ENCODE assay signal across 24 mouse cellular contexts in the genomic region with DNA sequence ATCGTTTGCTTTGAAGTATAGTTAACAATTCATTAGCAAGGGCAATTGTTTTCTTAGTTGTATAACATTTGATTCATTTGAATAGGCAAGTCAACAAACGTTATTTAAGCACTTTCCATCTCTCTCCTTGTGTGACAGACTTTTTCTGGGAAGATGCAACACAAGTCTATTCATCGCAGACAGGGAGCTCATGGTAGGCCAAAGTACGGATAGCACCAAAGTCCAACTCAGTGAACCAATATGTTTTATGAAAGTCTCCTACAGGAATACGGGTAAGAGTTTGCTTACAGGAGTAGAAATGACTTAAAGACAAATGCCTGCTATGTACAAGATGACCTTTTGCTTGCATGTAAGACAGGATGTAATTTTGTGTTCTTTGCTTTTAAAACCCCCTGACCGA.
A peak's percentile ranks its signal among the peaks of the same experiment; 100 is the strongest.
DNase-seq lines count a peak whose midpoint lies in the region; ATAC-seq lines count a peak whose summit lies in the region.
"Had no signal": no experiment of that assay in that cellular context is flagged by ENCODE, and none has a peak within 500 bp of the region (broad histone marks: within the 10 kb centered on the region; RNA-seq: fewer than 3 reads in every experiment).

No protein-coding gene starts in this region.

- no peak overlapping the region for H3K27ac ChIP-seq in kidney, embryonic 15.5 days
- H3K27ac ChIP-seq: embryonic facial prominence, embryonic 10.5 days; embryonic facial prominence, embryonic 12.5 days; forebrain, embryonic 13.5 days had no signal

- no peaks in the 10 kb centered on the region for H3K36me3 ChIP-seq in kidney, embryonic 15.5 days
- H3K36me3 ChIP-seq: embryonic facial prominence, embryonic 10.5 days; embryonic facial prominence, embryonic 12.5 days; G1E had no signal

- ATAC-seq in kidney, embryonic 15.5 days (replicated peaks; ENCODE audit: low FRiP score): no peak
- ATAC-seq: activated CD4-positive, CD25-positive, alpha-beta regulatory T cell, adult 4 months; CD4-positive, CD25-positive, alpha-beta regulatory T cell, adult 4 months; forebrain, embryonic 13.5 days; Patski had no signal

- WGBS in kidney, embryonic 15.5 days: 79% methylated on average over 6 of the region's 6 CpGs

- DNase-seq in kidney, adult 11 months: peak; percentile 29
- no peak for DNase-seq in kidney, adult 18-20 months
- DNase-seq in kidney, adult 8-10 months: peak; percentile 26 to 49
- DNase-seq in kidney, postnatal 4 days: no peak
- DNase-seq in kidney, postnatal 14 days: peak; percentile 25
- peak; percentile 17 to 55 for DNase-seq in kidney, postnatal 36 days
- DNase-seq: adrenal gland, adult 8-10 months; adrenal gland, postnatal 14 days; adrenal gland, postnatal 36 days; B cell, adult 2 months; cerebellum, adult 11-12 months; cerebellum, adult 2 months; cerebellum, adult 9-10 months; cerebellum, postnatal 10 days; cerebellum, postnatal 25 days had no signal

- H3K9me3 ChIP-seq in kidney, embryonic 15.5 days (replicated peaks): no peaks in the 10 kb centered on the region
- H3K9me3 ChIP-seq: embryonic facial prominence, embryonic 10.5 days; embryonic facial prominence, embryonic 12.5 days; forebrain, embryonic 13.5 days; G1E had no signal

- H3K4me2 ChIP-seq in kidney, embryonic 15.5 days: no peak overlapping the region
- H3K4me2 ChIP-seq: embryonic facial prominence, embryonic 12.5 days; forebrain, embryonic 13.5 days had no signal

- H3K4me1 ChIP-seq in kidney, embryonic 15.5 days: no peaks in the 10 kb centered on the region
- H3K4me1 ChIP-seq: embryonic facial prominence, embryonic 10.5 days; embryonic facial prominence, embryonic 12.5 days; forebrain, embryonic 13.5 days had no signal

- no peaks in the 10 kb centered on the region for H3K27me3 ChIP-seq in kidney, embryonic 15.5 days
- H3K27me3 ChIP-seq: CH12.LX; embryonic facial prominence, embryonic 12.5 days; forebrain, embryonic 13.5 days had no signal

- H3K9ac ChIP-seq in kidney, embryonic 15.5 days: no peak overlapping the region
- H3K9ac ChIP-seq: embryonic facial prominence, embryonic 12.5 days; forebrain, embryonic 13.5 days had no signal

- no peak overlapping the region for H3K4me3 ChIP-seq in kidney, embryonic 15.5 days (replicated peaks)
- H3K4me3 ChIP-seq: embryonic facial prominence, embryonic 10.5 days; embryonic facial prominence, embryonic 12.5 days; forebrain, embryonic 13.5 days had no signal

Comparison
In these comparisons a context has a peak if more than half of its experiments do, and no peak if none do; other contexts are left out.
1. DNase-seq: peak in kidney, adult 11 months (single experiment), kidney, adult 8-10 months (2 of 2), kidney, postnatal 14 days (single experiment) and kidney, postnatal 36 days (2 of 2); none in kidney, adult 18-20 months (single experiment) and kidney, postnatal 4 days (0 of 2).